Mouse (Mus musculus): ENCODE results near the gene St7l. TPM values are rescaled to one million over a fixed set of nuclear protein-coding genes. Genes with fewer than 3 reads are reported as not detected.
"Not testable (repeated sequence)": the region's sequence is repeated elsewhere in the genome, so short reads cannot be mapped to it uniquely, and the experiment has no call there.

The St7l gene
- polyA plus RNA-seq, 1 experiment from 2014 or later = 20.8 TPM

DNA sequence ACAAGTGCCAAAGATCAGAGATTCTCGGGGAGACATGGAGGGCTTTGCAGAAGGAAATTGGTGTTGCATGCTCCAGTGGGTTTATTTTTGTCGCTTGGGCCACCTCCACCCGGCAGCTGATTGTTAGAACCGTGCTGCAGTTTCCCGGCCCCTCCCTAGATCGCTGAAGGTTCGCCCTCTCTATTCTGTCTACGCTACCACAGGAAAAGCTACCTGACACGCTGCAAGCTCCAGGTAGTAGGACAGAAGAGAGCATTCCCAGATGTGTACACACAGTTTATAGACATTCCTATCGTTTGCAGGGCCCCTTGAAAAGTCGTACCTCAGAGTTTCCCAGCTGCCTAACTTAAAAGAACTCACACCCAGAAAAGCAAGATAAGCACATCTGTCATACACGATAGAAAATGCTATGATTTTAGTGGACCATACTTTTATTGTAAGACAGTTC lies 1.6 kb downstream of the St7l start:
- no peaks in the 10 kb centered on the region for H3K4me1 ChIP-seq (replicated peaks; ENCODE audit: control insufficient read depth, insufficient read depth)
- peaks cover under 1% of the 10 kb centered on the region; the same call in 1 of the 2 replicates for H3K36me3 ChIP-seq (ENCODE audit: control insufficient read depth, insufficient read depth, low read length)
- WGBS = 1% methylated on average over 12 of the region's 12 CpGs
- H3K9ac ChIP-seq (ENCODE audit: low read length) = peak overlapping the region; percentile 98
- no peaks in the 10 kb centered on the region for H3K9me3 ChIP-seq (ENCODE audit: control insufficient read depth, low read length)
- peak overlapping the region; percentile 75 for H3K4me2 ChIP-seq (replicated peaks; ENCODE audit: low read depth)
- H3K27ac ChIP-seq (replicated peaks) = peak overlapping the region; percentile 97
- no peaks in the 10 kb centered on the region for H3K27me3 ChIP-seq (ENCODE audit: control insufficient read depth, insufficient read depth, low read length)
- ATAC-seq (ENCODE audit: low FRiP score, low TSS enrichment) (peak; percentile 43), DNase-seq (ENCODE audit: low spot score) (no peak)
- no peak for TF ChIP-seq EP300 (optimal IDR thresholded peaks at IDR 0.05)
- peak overlapping the region; percentile 94 for H3K4me3 ChIP-seq (ENCODE audit: low read depth, low read length)

DNA sequence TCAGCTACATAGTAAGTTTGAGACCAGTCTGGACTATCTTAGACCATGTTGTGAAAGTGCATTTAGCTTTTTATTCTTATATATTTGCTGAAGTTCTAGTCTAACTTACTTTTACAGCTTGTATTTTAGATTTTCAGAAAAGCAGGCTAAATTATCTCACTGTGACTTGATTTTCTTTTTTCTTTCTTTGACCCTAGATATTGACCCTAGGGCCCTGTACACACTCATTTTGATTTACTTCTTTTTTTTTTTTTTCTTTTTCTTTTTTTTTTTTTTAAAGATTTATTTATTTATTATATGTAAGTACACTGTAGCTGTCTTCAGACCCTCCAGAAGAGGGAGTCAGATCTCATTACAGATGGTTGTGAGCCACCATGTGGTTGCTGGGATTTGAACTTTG lies 2.9 kb downstream of the St7l start:
- H3K4me3 ChIP-seq (ENCODE audit: low read depth, low read length); H3K27ac ChIP-seq (replicated peaks); H3K9ac ChIP-seq (ENCODE audit: low read length); H3K9me3 ChIP-seq (ENCODE audit: control insufficient read depth, low read length); H3K4me1 ChIP-seq (replicated peaks; ENCODE audit: control insufficient read depth, insufficient read depth); DNase-seq (ENCODE audit: low spot score); ATAC-seq (ENCODE audit: low FRiP score, low TSS enrichment); H3K27me3 ChIP-seq (ENCODE audit: control insufficient read depth, insufficient read depth, low read length): not testable (repeated sequence)
- Histone ChIP-seq H3K36me3 (ENCODE audit: control insufficient read depth, insufficient read depth, low read length) (peaks cover 11% of the 10 kb centered on the region; the same call in 1 of the 2 replicates), H3K4me2 (replicated peaks; ENCODE audit: low read depth) (peak overlapping the region; percentile 11; the same call in 1 of the 2 replicates)

DNA sequence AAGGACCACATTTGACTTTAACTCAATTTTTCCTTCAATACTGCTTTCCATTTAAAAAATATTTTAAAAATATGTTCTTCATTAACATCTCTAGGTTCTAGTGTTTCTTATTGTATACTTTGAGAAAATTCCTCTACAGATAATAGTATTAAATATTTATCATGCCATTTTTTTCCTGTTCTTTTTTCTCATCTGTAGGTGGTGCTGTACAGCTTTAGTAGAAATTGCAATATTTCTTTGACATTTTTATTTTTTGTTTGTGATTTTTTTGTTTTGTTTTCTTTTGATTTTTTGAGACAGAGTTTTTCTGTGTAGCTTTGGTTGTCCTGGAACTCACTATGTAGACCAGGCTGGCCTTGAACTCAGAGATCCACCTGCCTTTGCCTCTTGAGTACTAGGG lies 5.8 kb downstream of the St7l start:
- TF ChIP-seq CTCF (IDR thresholded peaks at IDR 0.05; ENCODE audit: low read depth) = peak; percentile 58
- TF ChIP-seq EP300 (optimal IDR thresholded peaks at IDR 0.05) = no peak
- Histone ChIP-seq H3K36me3 (ENCODE audit: control insufficient read depth, insufficient read depth, low read length) (peaks cover 25% of the 10 kb centered on the region; the same call in 1 of the 2 replicates), H3K27me3 (ENCODE audit: control insufficient read depth, insufficient read depth, low read length) (no peaks in the 10 kb centered on the region), H3K9ac (ENCODE audit: low read length) (no peak overlapping the region), H3K4me2 (replicated peaks; ENCODE audit: low read depth) (no peak overlapping the region), H3K9me3 (ENCODE audit: control insufficient read depth, low read length) (no peaks in the 10 kb centered on the region), H3K4me1 (replicated peaks; ENCODE audit: control insufficient read depth, insufficient read depth) (no peaks in the 10 kb centered on the region), H3K27ac (replicated peaks) (no peak overlapping the region), H3K4me3 (ENCODE audit: low read depth, low read length) (no peak overlapping the region)
- ATAC-seq (ENCODE audit: low FRiP score, low TSS enrichment) (no peak), DNase-seq (ENCODE audit: low spot score) (no peak)

DNA sequence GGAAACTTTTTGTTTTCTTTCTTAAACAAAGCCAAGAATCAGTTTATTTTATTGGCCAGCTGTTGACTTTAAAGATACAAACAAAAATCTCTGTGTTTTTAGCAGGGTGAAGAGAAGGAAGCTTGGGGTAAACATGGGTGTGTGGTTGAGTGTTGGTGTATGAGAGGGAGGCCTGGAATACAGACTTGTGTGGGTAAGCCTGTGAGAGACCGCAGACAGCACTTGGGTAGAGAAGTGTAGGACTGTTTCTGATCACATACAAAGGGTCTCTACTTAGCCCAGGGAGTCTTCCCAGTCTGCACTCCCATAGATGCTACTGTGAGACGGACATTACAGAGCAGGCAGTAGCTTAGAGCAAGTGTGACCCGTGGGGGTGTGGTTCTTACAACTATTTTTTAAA lies 24.8 kb downstream of the St7l start:
- Histone ChIP-seq H3K36me3 (ENCODE audit: control insufficient read depth, insufficient read depth, low read length) (peaks cover 3% of the 10 kb centered on the region; the same call in 1 of the 2 replicates), H3K27ac (replicated peaks) (no peak overlapping the region), H3K27me3 (ENCODE audit: control insufficient read depth, insufficient read depth, low read length) (no peaks in the 10 kb centered on the region), H3K9me3 (ENCODE audit: control insufficient read depth, low read length) (no peaks in the 10 kb centered on the region), H3K4me2 (replicated peaks; ENCODE audit: low read depth) (no peak overlapping the region), H3K4me3 (ENCODE audit: low read depth, low read length) (no peak overlapping the region), H3K4me1 (replicated peaks; ENCODE audit: control insufficient read depth, insufficient read depth) (no peaks in the 10 kb centered on the region), H3K9ac (ENCODE audit: low read length) (no peak overlapping the region)
- no peak for TF ChIP-seq CTCF (IDR thresholded peaks at IDR 0.05; ENCODE audit: low read depth)
- no peak for TF ChIP-seq EP300 (optimal IDR thresholded peaks at IDR 0.05)
- DNase-seq (ENCODE audit: low spot score) (no peak), ATAC-seq (ENCODE audit: low FRiP score, low TSS enrichment) (no peak)
- WGBS = 82% methylated on average over 3 of the region's 3 CpGs

DNA sequence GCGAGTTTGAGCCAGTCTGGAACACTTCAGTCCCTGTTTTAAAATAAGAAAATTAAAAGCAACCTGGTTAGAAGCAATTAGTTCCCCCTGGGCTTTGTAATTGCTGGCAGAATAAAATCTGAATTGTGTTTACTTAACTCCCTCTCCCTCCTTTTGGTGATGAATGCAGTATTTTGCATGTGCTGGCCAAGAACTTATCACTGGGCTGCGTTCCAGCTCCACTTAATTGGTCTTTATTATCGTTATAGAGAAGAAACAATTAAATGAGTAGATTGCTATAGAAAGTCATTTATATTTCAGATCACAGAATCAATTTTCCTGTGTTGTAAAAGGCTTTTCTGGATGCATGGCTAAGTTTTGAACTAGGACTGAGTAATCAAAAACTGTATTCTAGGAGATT lies 32.3 kb downstream of the St7l start:
- H3K27ac ChIP-seq (replicated peaks) = no peak overlapping the region
- H3K9me3 ChIP-seq (ENCODE audit: control insufficient read depth, low read length) = no peaks in the 10 kb centered on the region
- DNase-seq (ENCODE audit: low spot score) (no peak), ATAC-seq (ENCODE audit: low FRiP score, low TSS enrichment) (no peak)
- WGBS = 79% methylated on average over 3 of the region's 3 CpGs
- H3K9ac ChIP-seq (ENCODE audit: low read length) = no peak overlapping the region
- no peak overlapping the region for H3K4me3 ChIP-seq (ENCODE audit: low read depth, low read length)
- TF ChIP-seq EP300 (optimal IDR thresholded peaks at IDR 0.05) (no peak), CTCF (IDR thresholded peaks at IDR 0.05; ENCODE audit: low read depth) (no peak)
- H3K4me2 ChIP-seq (replicated peaks; ENCODE audit: low read depth) = no peak overlapping the region
- no peaks in the 10 kb centered on the region for H3K4me1 ChIP-seq (replicated peaks; ENCODE audit: control insufficient read depth, insufficient read depth)
- H3K36me3 ChIP-seq (ENCODE audit: control insufficient read depth, insufficient read depth, low read length) = peaks cover 4% of the 10 kb centered on the region; the same call in 1 of the 2 replicates
- H3K27me3 ChIP-seq (ENCODE audit: control insufficient read depth, insufficient read depth, low read length) = no peaks in the 10 kb centered on the region

DNA sequence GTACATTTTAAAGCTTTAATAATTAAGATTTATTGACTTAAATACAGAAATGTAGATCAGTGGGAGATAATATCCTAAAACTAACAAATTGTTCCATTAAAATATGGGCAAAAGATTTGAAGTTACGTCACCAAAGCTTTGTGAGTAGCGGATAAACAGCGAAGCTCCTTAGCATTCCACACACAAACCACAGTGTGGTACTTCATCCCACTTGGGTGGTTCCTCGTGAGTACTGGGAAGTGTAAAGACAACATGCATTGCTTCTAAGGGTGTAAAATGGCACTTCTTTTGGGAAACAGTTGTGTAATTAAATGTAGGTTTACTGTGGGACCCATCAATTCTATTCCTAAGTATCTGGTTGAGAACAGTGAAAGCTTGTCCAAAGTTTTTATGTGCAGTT lies 37.3 kb downstream of the St7l start:
- Histone ChIP-seq H3K27ac (replicated peaks) (no peak overlapping the region), H3K9me3 (ENCODE audit: control insufficient read depth, low read length) (no peaks in the 10 kb centered on the region), H3K27me3 (ENCODE audit: control insufficient read depth, insufficient read depth, low read length) (no peaks in the 10 kb centered on the region), H3K9ac (ENCODE audit: low read length) (no peak overlapping the region), H3K4me2 (replicated peaks; ENCODE audit: low read depth) (no peak overlapping the region), H3K36me3 (ENCODE audit: control insufficient read depth, insufficient read depth, low read length) (peaks cover 7% of the 10 kb centered on the region), H3K4me1 (replicated peaks; ENCODE audit: control insufficient read depth, insufficient read depth) (no peaks in the 10 kb centered on the region), H3K4me3 (ENCODE audit: low read depth, low read length) (no peak overlapping the region)
- WGBS = 91% methylated on average over 4 of the region's 4 CpGs
- no peak for TF ChIP-seq CTCF (IDR thresholded peaks at IDR 0.05; ENCODE audit: low read depth)
- TF ChIP-seq EP300 (optimal IDR thresholded peaks at IDR 0.05) = no peak
- no peak for DNase-seq (ENCODE audit: low spot score)
- no peak for ATAC-seq (ENCODE audit: low FRiP score, low TSS enrichment)

Data from stomach, postnatal 0 days (tissue).